Mouse (Mus musculus): Measurements from ENCODE around the gene Col25a1.

- TF ChIP-seq TCF12 (IDR thresholded peaks at IDR 0.05; ENCODE audit: insufficient read depth, poor library complexity, severe bottlenecking), result no peak
- no peak for TF ChIP-seq USF1 (IDR thresholded peaks at IDR 0.05; ENCODE audit: low read depth)
- no peak for TF ChIP-seq MYOG (IDR thresholded peaks at IDR 0.05; ENCODE audit: control insufficient read depth in 1 of 3, insufficient read depth in 1 of 3, insufficient read length in 2 of 3, low read depth in 2 of 3)
- no peak for TF ChIP-seq POLR2AphosphoS2 (IDR thresholded peaks at IDR 0.05; ENCODE audit: insufficient read length, low read depth)
- no peak for TF ChIP-seq POLR2A (IDR thresholded peaks at IDR 0.05; ENCODE audit: insufficient read length, low read depth)
Observed at GRCm38 (mm10) chr3:130181591-130181980, 50.3 kb downstream of the Col25a1 start.
